Mouse (Mus musculus) lung, adult 2 months (tissue): Measurements from ENCODE around the gene Calm2.

Source experiments
- CTCF ChIP-seq: fragments of 200-500 bp; IDR thresholded peaks from 2 replicates; pipeline ENCODE4 v1.5.1; 2011; ENCODE audit warnings: mild to moderate bottlenecking, low read length, control low read depth; ENCODE audit not compliant: insufficient read depth
- POLR2A ChIP-seq: fragments of 200-500 bp; IDR thresholded peaks from 2 replicates; pipeline ENCODE4 v1.6.1; 2011; ENCODE audit warnings: low read depth, mild to moderate bottlenecking, control low read depth, low read length, borderline replicate concordance; ENCODE audit errors: extremely low read depth

GRCm38 (mm10) chr17:87448339-87448738 lies 1.6 kb upstream of the Calm2 start:
- TF ChIP-seq CTCF (no peak), POLR2A (no peak)
